Mouse (Mus musculus) CH12.LX (cell line): ENCODE measurements around the gene Ndufb10. TPM values are rescaled to one million over a fixed set of nuclear protein-coding genes. Genes with fewer than 3 reads are reported as not detected.
"Not testable (repeated sequence)": the region's sequence is repeated elsewhere in the genome, so short reads cannot be mapped to it uniquely, and the experiment has no call there.

Experiments used
- DNase-seq: peaks from one replicate; pipeline ENCODE4 v3.0.0-alpha.2; 2013; ENCODE audit errors: extremely low read depth
- H3K27ac ChIP-seq: 2 replicates; pipeline ENCODE4 v1.5.1; 2012; ENCODE audit warnings: low read depth, mild to moderate bottlenecking, control low read depth, moderate library complexity; ENCODE audit not compliant: insufficient read depth
- H3K27me3 ChIP-seq: replicated peaks from 2 replicates; pipeline ENCODE3; 2012; ENCODE audit warnings: inconsistent platforms
- H3K36me3 ChIP-seq, 2 experiments: replicated peaks in 1 of 2; 2 replicates each; pipeline versions ENCODE3 to v1.6.1; 2012; ENCODE audit warnings: inconsistent platforms in 1 of 2, low read length in 1 of 2, mild to moderate bottlenecking in 1 of 2, mixed read lengths in 1 of 2, moderate library complexity in 1 of 2; ENCODE audit not compliant: control insufficient read depth in 1 of 2, insufficient read depth in 1 of 2
- H3K4me1 ChIP-seq, 2 experiments: 2 replicates each; pipeline ENCODE4 v1.6.1; 2012; ENCODE audit warnings: inconsistent platforms in 1 of 2, moderate library complexity in 1 of 2; ENCODE audit not compliant: insufficient read depth in 2 of 2, control insufficient read depth in 1 of 2
- H3K4me2 ChIP-seq: 2 replicates; pipeline ENCODE4 v1.6.1; 2012; ENCODE audit warnings: low read depth, mild to moderate bottlenecking, control low read depth; ENCODE audit not compliant: poor library complexity, insufficient read depth, severe bottlenecking
- H3K4me3 ChIP-seq, 3 experiments: fragments of 150-350 bp in 1 of 3; sonication (generic) in 1 of 3; replicated peaks in 1 of 3; 2 replicates each; pipeline versions ENCODE3 to v1.5.1; 2011 to 2012; ENCODE audit warnings: low read depth in 2 of 3, low read length in 2 of 3, mild to moderate bottlenecking in 2 of 3, moderate library complexity in 2 of 3, control low read depth in 1 of 3, improper control_type of control experiment in 1 of 3, inconsistent platforms in 1 of 3, mixed read lengths in 1 of 3; ENCODE audit not compliant: poor library complexity in 1 of 3
- H3K79me2 ChIP-seq: replicated peaks from 2 replicates; pipeline ENCODE4 v1.6.1; 2012; ENCODE audit warnings: mild to moderate bottlenecking, moderate library complexity; ENCODE audit not compliant: control insufficient read depth, poor library complexity, insufficient read depth, severe bottlenecking; ENCODE audit errors: extremely low read depth
- H3K9ac ChIP-seq: 2 replicates; pipeline ENCODE4 v1.6.1; 2012; ENCODE audit warnings: low read depth, mild to moderate bottlenecking, control low read depth, moderate library complexity; ENCODE audit not compliant: insufficient read depth
- H3K9me3 ChIP-seq: replicated peaks from 2 replicates; pipeline ENCODE3; 2012; ENCODE audit warnings: low read length, inconsistent platforms, mixed read lengths
- CHD2 ChIP-seq: IDR thresholded peaks from 2 replicates; pipeline ENCODE4 v1.6.1; 2011; ENCODE audit warnings: low read length, improper control_type of control experiment
- CTCF ChIP-seq, 2 experiments: IDR thresholded peaks in 1 of 2; conservative IDR thresholded peaks in 1 of 2; 2 replicates each; pipeline ENCODE4 v1.5.1; 2011 to 2012; ENCODE audit warnings: low read depth in 2 of 2, low read length in 2 of 2, improper control_type of control experiment in 1 of 2, inconsistent platforms in 1 of 2, mild to moderate bottlenecking in 1 of 2, moderate library complexity in 1 of 2
- GABPA ChIP-seq: IDR thresholded peaks from 2 replicates; pipeline ENCODE4 v1.6.1; 2012; ENCODE audit warnings: low read depth, low read length, improper control_type of control experiment, inconsistent platforms; ENCODE audit not compliant: insufficient replicate concordance
- HCFC1 ChIP-seq: IDR thresholded peaks from 2 replicates; pipeline ENCODE4 v1.6.1; 2012; ENCODE audit warnings: low read depth, mild to moderate bottlenecking, inconsistent platforms, low read length, improper control_type of control experiment
- IRF4 ChIP-seq: IDR thresholded peaks from 2 replicates; pipeline ENCODE4 v1.6.1; 2014; ENCODE audit warnings: low read depth, mild to moderate bottlenecking, inconsistent platforms, low read length, improper control_type of control experiment
- KAT2A ChIP-seq: IDR thresholded peaks from 2 replicates; pipeline ENCODE4 v1.6.1; 2012; ENCODE audit warnings: low read length, improper control_type of control experiment, inconsistent platforms; ENCODE audit not compliant: insufficient replicate concordance
- MXI1 ChIP-seq: IDR thresholded peaks from 2 replicates; pipeline ENCODE4 v1.6.1; 2011; ENCODE audit warnings: mild to moderate bottlenecking, low read depth, low read length, improper control_type of control experiment
- MYC ChIP-seq: IDR thresholded peaks from 2 replicates; pipeline ENCODE4 v1.6.1; 2011; ENCODE audit warnings: low read depth, mild to moderate bottlenecking, improper control_type of control experiment, low read length
- NELFE ChIP-seq: IDR thresholded peaks from 2 replicates; pipeline ENCODE4 v1.6.1; 2011; ENCODE audit warnings: low read depth, low read length, improper control_type of control experiment
- POLR2A ChIP-seq: IDR thresholded peaks from 2 replicates; pipeline ENCODE4 v1.6.1; 2011; ENCODE audit warnings: low read depth, mild to moderate bottlenecking, improper control_type of control experiment, low read length
- POLR2AphosphoS2 ChIP-seq: IDR thresholded peaks from 2 replicates; pipeline ENCODE4 v1.6.1; 2011; ENCODE audit warnings: low read depth, low read length, improper control_type of control experiment
- SIN3A ChIP-seq: IDR thresholded peaks from 2 replicates; pipeline ENCODE4 v1.6.1; 2012; ENCODE audit warnings: low read length, improper control_type of control experiment, inconsistent platforms
- ZKSCAN1 ChIP-seq: IDR thresholded peaks from 2 replicates; pipeline ENCODE4 v1.6.1; 2012; ENCODE audit warnings: low read depth, inconsistent platforms, low read length, improper control_type of control experiment, borderline replicate concordance
- dilution Hi-C: fragments of 300-500 bp; cut with MboI; formaldehyde crosslinking; loops from 2 replicates; pipeline ENCODE4 v1.14.3; 2020; ENCODE audit warnings: low sequenced_read_pairs; ENCODE audit not compliant: extremely low pct_unique_long_range_greater_than_20kb, extremely low pct_ligation_motif_present
- in situ Hi-C: fragments of 300-500 bp; cut with MboI; formaldehyde crosslinking; loops from 3 replicates; pipeline ENCODE4 v1.14.3; 2019; ENCODE audit warnings: low sequenced_read_pairs, low pct_ligation_motif_present, low pct_unique_long_range_greater_than_20kb, mixed read lengths
- polyA plus RNA-seq: library from polyadenylated mRNA; unstranded; fragments of >175 nt; gene quantifications from 2 replicates; pipeline ENCODE4 v1.2.1, GENCODE M21; 2012; ENCODE audit warnings: low read depth; ENCODE audit not compliant: insufficient read length
- total RNA-seq, 2 experiments: library from RNA; depleted of rRNA; stranded (reverse); fragments of 300-350 nt in 1 of 2; fragments of >200 nt in 1 of 2; gene quantifications; 2 replicates each; pipeline ENCODE4 v1.2.3; 2012 to 2014

The Ndufb10 gene
- total and polyA plus RNA-seq, 3 experiments, result 136 to 207 (median 188) TPM

GRCm38 (mm10) chr17:24719494-24720222, 4.6 kb downstream of the Ndufb10 start (continued):
- TF ChIP-seq IRF4, result no peak; the same call in 1 of the 2 replicates
- TF ChIP-seq GABPA, result no peak
- peak; percentile 100 for TF ChIP-seq NELFE
- peak; percentile 89 for TF ChIP-seq KAT2A
- no peak for TF ChIP-seq ZKSCAN1
- peak; percentile 97 for TF ChIP-seq MXI1

- DNase-seq, H3K9me3 ChIP-seq, in situ Hi-C loops, dilution Hi-C loops, H3K27me3 ChIP-seq, H3K27ac ChIP-seq: not testable (repeated sequence)
- H3K4me1 ChIP-seq, result peaks cover 5 to 26% of the 10 kb centered on the region in 2 experiments; a peak in 3 of 4 replicates
- H3K4me2 ChIP-seq, result peak overlapping the region; percentile 92
- peaks cover 45% of the 10 kb centered on the region for H3K79me2 ChIP-seq
- H3K4me3 ChIP-seq, result peak overlapping the region; percentile 70 to 92 (median 78)
- H3K9ac ChIP-seq, result peak overlapping the region; percentile 98
- H3K36me3 ChIP-seq, result peaks cover 35 to 58% of the 10 kb centered on the region in 2 experiments
- TF ChIP-seq SIN3A, result peak; percentile 16; the same call in 1 of the 2 replicates
- TF ChIP-seq MYC, result peak; percentile 75; the same call in 1 of the 2 replicates
- TF ChIP-seq CTCF (conservative IDR thresholded peaks at IDR 0.05 in 1 of 2, IDR thresholded peaks at IDR 0.05 in 1 of 2; ENCODE audit: low read depth in 2 of 2, low read length in 2 of 2), result peak in 1 of 2 experiments; percentile 26; a peak in 1 of 4 replicates
Measured at GRCm38 (mm10) chr17:24718938-24719337, 5.3 kb downstream of the Ndufb10 start.

- TF ChIP-seq POLR2A (peak; percentile 58), CHD2 (0 out of 2 replicates have a peak, but pooled peaks have one; percentile 8), POLR2AphosphoS2 (peak; percentile 84), HCFC1 (no peak)
- Histone ChIP-seq H3K9ac (peak within 1 kb of the TSS; percentile 98), H3K36me3 (peaks cover 35 to 58% of the 10 kb centered on the region in 2 experiments), H3K79me2 (peaks cover 37% of the 10 kb centered on the region), H3K9me3 (no peaks in the 10 kb centered on the region), H3K27me3 (no peaks in the 10 kb centered on the region), H3K4me3 (peak within 1 kb of the TSS; percentile 70 to 92 (median 78)), H3K27ac (no peak within 1 kb of the TSS), H3K4me2 (peak within 1 kb of the TSS; percentile 92), H3K4me1 (peaks cover 5 to 24% of the 10 kb centered on the region in 2 experiments; a peak in 3 of 4 replicates)
- dilution Hi-C loops (no loop called here), in situ Hi-C loops (no loop called here)
- DNase-seq, result no peak
Measured at GRCm38 (mm10) chr17:24717943-24718342, 6.3 kb downstream of the Ndufb10 start, which contains the start of the genes Rnf151 and Rps2. Rnf151 (minus strand) TSS chr17:24718063. Rps2 (plus strand) TSS chr17:24718116.
